Comparison of ENCODE assay signal across 11 mouse cellular contexts in genomic region chr4:129967024-129968014, GRCm38 (mm10). TPM values are rescaled to one million over a fixed set of nuclear protein-coding genes. Genes with fewer than 3 reads are reported as not detected.
DNase-seq lines count a peak whose midpoint lies in the region; ATAC-seq lines count a peak whose summit lies in the region.
"Had no signal": no experiment of that assay in that cellular context is flagged by ENCODE, and none has a peak within 500 bp of the region (broad histone marks: within the 10 kb centered on the region; RNA-seq: fewer than 3 reads in every experiment).

No protein-coding gene starts in this region.

- 0 out of 2 replicates have a peak, but pooled peaks cover 5% of the 10 kb centered on the region for H3K27me3 ChIP-seq in kidney, embryonic 14.5 days (ENCODE audit: control insufficient read depth, insufficient read depth, low read length)
- peaks cover 16% of the 10 kb centered on the region for H3K27me3 ChIP-seq in embryonic facial prominence, embryonic 13.5 days
- H3K27me3 ChIP-seq in neural tube, embryonic 11.5 days (ENCODE audit: control insufficient read depth, insufficient read depth, low read length): no peaks in the 10 kb centered on the region

- ATAC-seq in kidney, embryonic 14.5 days (ENCODE audit: low FRiP score, low TSS enrichment): 0 out of 2 replicates have a peak, but pooled peaks have one; percentile 22
- ATAC-seq in embryonic facial prominence, embryonic 13.5 days (ENCODE audit: insufficient number of reproducible peaks, insufficient read depth, low FRiP score, low TSS enrichment, low read depth): peak; percentile 21; the same call in 1 of the 2 replicates
- ATAC-seq in neural tube, embryonic 11.5 days (ENCODE audit: insufficient read depth, low FRiP score, low TSS enrichment): peak; percentile 89
- ATAC-seq in inflammation-experienced regulatory T-cells, adult 6 months: no peak

- no peak overlapping the region for H3K27ac ChIP-seq in kidney, embryonic 14.5 days (ENCODE audit: low read depth, low read length)
- no peak overlapping the region for H3K27ac ChIP-seq in embryonic facial prominence, embryonic 13.5 days
- peak overlapping the region; percentile 86 for H3K27ac ChIP-seq in neural tube, embryonic 11.5 days (ENCODE audit: low read depth, low read length)

- H3K4me1 ChIP-seq in kidney, embryonic 14.5 days (ENCODE audit: control insufficient read depth, insufficient read depth, low read length): no peaks in the 10 kb centered on the region
- H3K4me1 ChIP-seq in embryonic facial prominence, embryonic 13.5 days: peaks cover 19% of the 10 kb centered on the region
- H3K4me1 ChIP-seq in neural tube, embryonic 11.5 days (ENCODE audit: control insufficient read depth, insufficient read depth, low read length): peaks cover 27% of the 10 kb centered on the region

- no peak overlapping the region for H3K4me2 ChIP-seq in kidney, embryonic 14.5 days (replicated peaks; ENCODE audit: low read depth, low read length)
- H3K4me2 ChIP-seq in embryonic facial prominence, embryonic 13.5 days: 0 out of 2 replicates have a peak overlapping the region, but pooled peaks have one; percentile 3
- H3K4me2 ChIP-seq in neural tube, embryonic 11.5 days (ENCODE audit: low read depth): peak overlapping the region; percentile 3; the same call in 1 of the 2 replicates

- no peak overlapping the region for H3K9ac ChIP-seq in kidney, embryonic 14.5 days (ENCODE audit: low read depth, low read length)
- no peak overlapping the region for H3K9ac ChIP-seq in embryonic facial prominence, embryonic 13.5 days
- peak overlapping the region; percentile 26; the same call in 1 of the 2 replicates for H3K9ac ChIP-seq in neural tube, embryonic 11.5 days (ENCODE audit: low read length)

- no peaks in the 10 kb centered on the region for H3K9me3 ChIP-seq in kidney, embryonic 14.5 days (ENCODE audit: control insufficient read depth, low read length)
- no peaks in the 10 kb centered on the region for H3K9me3 ChIP-seq in embryonic facial prominence, embryonic 13.5 days
- no peaks in the 10 kb centered on the region for H3K9me3 ChIP-seq in neural tube, embryonic 11.5 days (ENCODE audit: control insufficient read depth, low read length)

- H3K36me3 ChIP-seq in kidney, embryonic 14.5 days (ENCODE audit: control insufficient read depth, insufficient read depth, low read length): no peaks in the 10 kb centered on the region
- no peaks in the 10 kb centered on the region for H3K36me3 ChIP-seq in embryonic facial prominence, embryonic 13.5 days
- H3K36me3 ChIP-seq in neural tube, embryonic 11.5 days (ENCODE audit: control insufficient read depth, insufficient read depth, low read length): no peaks in the 10 kb centered on the region

- no peak overlapping the region for H3K4me3 ChIP-seq in kidney, embryonic 14.5 days (ENCODE audit: low read length)
- H3K4me3 ChIP-seq in embryonic facial prominence, embryonic 13.5 days: no peak overlapping the region
- no peak overlapping the region for H3K4me3 ChIP-seq in neural tube, embryonic 11.5 days (ENCODE audit: low read depth, low read length)

- no peak for DNase-seq in kidney, postnatal 25 days
- DNase-seq in layer of hippocampus, postnatal 10 days (ENCODE audit: low spot score in 2 of 2): peak; percentile 73 to 80
- DNase-seq in neural tube, embryonic 11.5 days (ENCODE audit: low spot score): peak; percentile 79
- DNase-seq in urinary bladder, adult 18-20 months (ENCODE audit: low spot score in 2 of 2): no peak
- DNase-seq in adrenal gland, postnatal 10 days: no peak

- WGBS in kidney, embryonic 14.5 days: 50% methylated on average over 13 of the region's 13 CpGs
- WGBS in embryonic facial prominence, embryonic 13.5 days: 42% methylated on average over 13 of the region's 13 CpGs
- 38% methylated on average over 13 of the region's 13 CpGs for WGBS in neural tube, embryonic 11.5 days

RNA-seq across cellular contexts. Expression of gene Adgrb2, which starts 17.4 kb away (rescaled TPM):
- polyA plus RNA-seq in kidney, embryonic 14.5 days (2014; fragmentation: Nextera tagmentation; extraction: Ambion mirVana): 2.6 and 3.3 TPM in 2 replicates
- 6.7 and 7.9 TPM in 2 replicates for polyA plus RNA-seq in embryonic facial prominence, embryonic 13.5 days (2015; fragmentation: Nextera tagmentation; extraction: Ambion mirVana)
- total RNA-seq in layer of hippocampus, postnatal 10 days (2021): 100 to 1,000 TPM; 390 to 419 TPM
- polyA plus RNA-seq in neural tube, embryonic 11.5 days (2014; fragmentation: Nextera tagmentation; extraction: Ambion mirVana): 2.5 and 2.8 TPM in 2 replicates
- 1 to 10 TPM in 1 of 3 experiments, under 1 TPM in 1, not detected in 1; 0.58 to 1.2 TPM for polyA plus RNA-seq in inflammation-experienced regulatory T-cells, adult 6 months (2017; shearing (Covaris generic))
- total RNA-seq in adrenal gland, postnatal 10 days (2021): 10 to 100 TPM; 13.4 to 16.4 TPM
- total RNA-seq: neutrophil, adult 5-6 weeks had no signal

RNA-seq across cellular contexts. Expression of gene Spocd1, which starts 38.3 kb away (rescaled TPM):
- polyA plus RNA-seq in kidney, embryonic 14.5 days (2014; fragmentation: Nextera tagmentation; extraction: Ambion mirVana): not detected in 2 replicates
- 0.06 and 0.08 TPM in 2 replicates for polyA plus RNA-seq in embryonic facial prominence, embryonic 13.5 days (2015; fragmentation: Nextera tagmentation; extraction: Ambion mirVana)
- total RNA-seq in layer of hippocampus, postnatal 10 days (2021): under 1 TPM; 0.18 to 0.48 TPM
- not detected in 2 replicates for polyA plus RNA-seq in neural tube, embryonic 11.5 days (2014; fragmentation: Nextera tagmentation; extraction: Ambion mirVana)
- not detected for polyA plus RNA-seq in inflammation-experienced regulatory T-cells, adult 6 months (2017; shearing (Covaris generic))
- under 1 TPM; 0.15 to 0.30 TPM for total RNA-seq in adrenal gland, postnatal 10 days (2021)
- total RNA-seq: MEL; neutrophil, adult 5-6 weeks had no signal
- polyA plus RNA-seq: gonadal fat pad, adult 2 months had no signal

Comparison
In these comparisons a context has a peak if more than half of its experiments do, and no peak if none do; other contexts are left out.
1. DNase-seq: peak in layer of hippocampus, postnatal 10 days (2 of 2) and neural tube, embryonic 11.5 days (single experiment); none in kidney, postnatal 25 days (0 of 2), urinary bladder, adult 18-20 months (0 of 2) and adrenal gland, postnatal 10 days (single experiment).